Mouse (Mus musculus): ENCODE measurements around the gene Dnajb14.
"Not testable (repeated sequence)": the region's sequence is repeated elsewhere in the genome, so short reads cannot be mapped to it uniquely, and the experiment has no call there.

Gene Dnajb14

GRCm38 (mm10) chr3:137867437-137868093 lies at the start of gene Dnajb14:
Gene Dnajb14, plus strand, starts transcription at chr3:137867675.
- DNase-seq: peak; percentile 55 to 63

- DNase-seq: no peak
Observed at GRCm38 (mm10) chr3:137818713-137819112, 48.8 kb upstream of the Dnajb14 start.

GRCm38 (mm10) chr3:137820688-137821467 lies 46.6 kb upstream of the Dnajb14 start:
- no peak for DNase-seq

- no peak for DNase-seq
Observed at GRCm38 (mm10) chr3:137823317-137823716, 44.2 kb upstream of the Dnajb14 start.

- no peak for DNase-seq
Observed at GRCm38 (mm10) chr3:137827678-137828077, 39.8 kb upstream of the Dnajb14 start.

GRCm38 (mm10) chr3:137831156-137831555 lies 36.3 kb upstream of the Dnajb14 start:
- DNase-seq: no peak

- DNase-seq: no peak
Observed at GRCm38 (mm10) chr3:137833128-137833527, 34.3 kb upstream of the Dnajb14 start.

- no peak for DNase-seq
Observed at GRCm38 (mm10) chr3:137833698-137834097, 33.8 kb upstream of the Dnajb14 start.

- DNase-seq: no peak
Observed at GRCm38 (mm10) chr3:137836543-137836942, 30.9 kb upstream of the Dnajb14 start.

GRCm38 (mm10) chr3:137838160-137838559 lies 29.3 kb upstream of the Dnajb14 start:
- DNase-seq: no peak

GRCm38 (mm10) chr3:137842944-137843343 lies 24.5 kb upstream of the Dnajb14 start:
- no peak for DNase-seq

- no peak for DNase-seq
Observed at GRCm38 (mm10) chr3:137844263-137844662, 23.2 kb upstream of the Dnajb14 start.

- DNase-seq: no peak
Observed at GRCm38 (mm10) chr3:137846552-137846951, 20.9 kb upstream of the Dnajb14 start.

- peak in 1 of 2 experiments; percentile 28 for DNase-seq
Observed at GRCm38 (mm10) chr3:137848354-137848753, 19.1 kb upstream of the Dnajb14 start.

GRCm38 (mm10) chr3:137849697-137850096 lies 17.8 kb upstream of the Dnajb14 start:
- DNase-seq: no peak

GRCm38 (mm10) chr3:137851196-137851595 lies 16.3 kb upstream of the Dnajb14 start:
- no peak for DNase-seq

GRCm38 (mm10) chr3:137853011-137853410 lies 14.5 kb upstream of the Dnajb14 start:
- DNase-seq: not testable (repeated sequence)

GRCm38 (mm10) chr3:137855328-137855727 lies 12.1 kb upstream of the Dnajb14 start:
- no peak for DNase-seq

- no peak for DNase-seq
Observed at GRCm38 (mm10) chr3:137856061-137856460, 11.4 kb upstream of the Dnajb14 start.

GRCm38 (mm10) chr3:137860394-137861170 lies 6.9 kb upstream of the Dnajb14 start:
- no peak for DNase-seq

- no peak for DNase-seq
Observed at GRCm38 (mm10) chr3:137861436-137861835, 6.0 kb upstream of the Dnajb14 start.

- no peak for DNase-seq
Observed at GRCm38 (mm10) chr3:137862600-137862999, 4.9 kb upstream of the Dnajb14 start.
